Mouse (Mus musculus) urinary bladder, postnatal 36 days (tissue): ENCODE measurements around the gene Ppp1r1c.
"Not testable (repeated sequence)": the region's sequence is repeated elsewhere in the genome, so short reads cannot be mapped to it uniquely, and the experiment has no call there.

Experiments
- DNase-seq, 2 experiments: peaks; one replicate each; pipeline ENCODE4 v3.0.0; 2022; ENCODE audit warnings: low spot score in 2 of 2, mixed read lengths in 1 of 2

Gene Ppp1r1c

GRCm38 (mm10) chr2:79744164-79744563 is 36.6 kb downstream of the Ppp1r1c start:
- no peak for DNase-seq

GRCm38 (mm10) chr2:79751685-79752084 is 44.1 kb downstream of the Ppp1r1c start:
- no peak for DNase-seq

- peak in 1 of 2 experiments; percentile 8 for DNase-seq
These were observed 52.4 kb downstream of the Ppp1r1c start for GRCm38 (mm10) chr2:79760018-79760417.

GRCm38 (mm10) chr2:79762723-79763388 is 55.3 kb downstream of the Ppp1r1c start:
- no peak for DNase-seq

- DNase-seq: no peak
These were observed 57.5 kb downstream of the Ppp1r1c start for GRCm38 (mm10) chr2:79765032-79765431.

- no peak for DNase-seq
These were observed 58.1 kb downstream of the Ppp1r1c start for GRCm38 (mm10) chr2:79765723-79766122.

- DNase-seq: no peak
These were observed 61.0 kb downstream of the Ppp1r1c start for GRCm38 (mm10) chr2:79768625-79769024.

- no peak for DNase-seq
These were observed 62.7 kb downstream of the Ppp1r1c start for GRCm38 (mm10) chr2:79770307-79770706.

GRCm38 (mm10) chr2:79774372-79774771 is 66.8 kb downstream of the Ppp1r1c start:
- peak; percentile 56 to 69 for DNase-seq

GRCm38 (mm10) chr2:79777801-79778200 is 70.2 kb downstream of the Ppp1r1c start:
- DNase-seq: no peak

- DNase-seq: no peak
These were observed 73.2 kb downstream of the Ppp1r1c start for GRCm38 (mm10) chr2:79780772-79781171.

GRCm38 (mm10) chr2:79785541-79786134 is 78.1 kb downstream of the Ppp1r1c start:
- DNase-seq: no peak

- no peak for DNase-seq
These were observed 78.9 kb downstream of the Ppp1r1c start for GRCm38 (mm10) chr2:79786467-79786866.

- DNase-seq: no peak
These were observed 85.6 kb downstream of the Ppp1r1c start for GRCm38 (mm10) chr2:79793186-79793585.

GRCm38 (mm10) chr2:79797444-79797843 is 89.9 kb downstream of the Ppp1r1c start:
- no peak for DNase-seq

GRCm38 (mm10) chr2:79798627-79799026 is 91.0 kb downstream of the Ppp1r1c start:
- DNase-seq: no peak

GRCm38 (mm10) chr2:79815708-79816484 is 108.3 kb downstream of the Ppp1r1c start:
- no peak for DNase-seq

GRCm38 (mm10) chr2:79819543-79819942 is 112.0 kb downstream of the Ppp1r1c start:
- no peak for DNase-seq

- no peak for DNase-seq
These were observed 118.3 kb downstream of the Ppp1r1c start for GRCm38 (mm10) chr2:79825853-79826252.

GRCm38 (mm10) chr2:79839090-79839489 is 131.5 kb downstream of the Ppp1r1c start:
- DNase-seq: no peak

- DNase-seq: no peak
These were observed 131.9 kb downstream of the Ppp1r1c start for GRCm38 (mm10) chr2:79839513-79839912.

- DNase-seq: not testable (repeated sequence)
These were observed 139.8 kb downstream of the Ppp1r1c start for GRCm38 (mm10) chr2:79847396-79847795.

GRCm38 (mm10) chr2:79856874-79857273 is 149.3 kb downstream of the Ppp1r1c start:
- no peak for DNase-seq
